Mouse (Mus musculus) liver, embryonic 11.5 days (tissue): ENCODE data around the gene Vwa8. TPM values are rescaled to one million over a fixed set of nuclear protein-coding genes. Genes with fewer than 3 reads are reported as not detected.

Experiments used
- ATAC-seq: fragments of 200-750 bp; cut with Nextera tagmentation; replicated peaks from 2 replicates; pipeline ENCODE4 v1.8.0; 2017; ENCODE audit warnings: moderate number of reproducible peaks, mild to moderate bottlenecking, moderate TSS enrichment, moderate library complexity; ENCODE audit not compliant: low FRiP score
- DNase-seq: peaks from one replicate; pipeline ENCODE4 v3.0.0-alpha.2; 2017; ENCODE audit warnings: low spot score
- H3K27ac ChIP-seq: fragments of 300-500 bp; sonication (generic); 2 replicates; pipeline ENCODE4 v1.5.1; 2014; ENCODE audit warnings: mild to moderate bottlenecking, low read depth, low read length, control low read depth
- H3K27me3 ChIP-seq: fragments of 300-500 bp; sonication (generic); replicated peaks from 2 replicates; pipeline ENCODE4 v1.6.1; 2014; ENCODE audit warnings: low read length, mixed read lengths; ENCODE audit not compliant: control insufficient read depth, insufficient read depth
- H3K36me3 ChIP-seq: fragments of 300-500 bp; sonication (generic); 2 replicates; pipeline ENCODE4 v1.6.1; 2014; ENCODE audit warnings: mild to moderate bottlenecking, low read length, moderate library complexity, mixed read lengths; ENCODE audit not compliant: control insufficient read depth, insufficient read depth
- H3K4me1 ChIP-seq: fragments of 300-500 bp; sonication (generic); replicated peaks from 2 replicates; pipeline ENCODE4 v1.6.1; 2014; ENCODE audit warnings: low read length, mixed read lengths; ENCODE audit not compliant: control insufficient read depth, insufficient read depth
- H3K4me2 ChIP-seq: fragments of 300-500 bp; sonication (generic); 2 replicates; pipeline ENCODE4 v1.6.1; 2014; ENCODE audit warnings: mild to moderate bottlenecking, control low read depth, moderate library complexity
- H3K4me3 ChIP-seq: fragments of 300-500 bp; sonication (generic); 2 replicates; pipeline ENCODE4 v1.5.1; 2014; ENCODE audit warnings: low read depth, low read length, control low read depth
- H3K9ac ChIP-seq: fragments of 300-500 bp; sonication (generic); 2 replicates; pipeline ENCODE4 v1.6.1; 2014; ENCODE audit warnings: low read depth, low read length, control low read depth
- H3K9me3 ChIP-seq: fragments of 300-500 bp; sonication (generic); 2 replicates; pipeline ENCODE4 v1.6.1; 2016; ENCODE audit warnings: low read length, inconsistent platforms, mixed read lengths; ENCODE audit not compliant: control insufficient read depth
- WGBS: fragments of 180-500 bp; shearing (Covaris S2); extraction: QIAGEN DNeasy Blood & Tissue Kit; methylation state at CpG from one replicate; pipeline ENCODE4 v1.1.7; 2014; 5-methylcytosine and 5-hydroxymethylcytosine counted together
- polyA plus RNA-seq: library from polyadenylated mRNA; unstranded; fragments of >200 nt; fragmentation: Nextera tagmentation; extraction: Ambion mirVana; gene quantifications from 2 replicates; pipeline ENCODE4 v1.2.1, GENCODE M21; 2014

The Vwa8 gene
- polyA plus RNA-seq, 1 experiment from 2014 or later = 12.6 TPM

DNA sequence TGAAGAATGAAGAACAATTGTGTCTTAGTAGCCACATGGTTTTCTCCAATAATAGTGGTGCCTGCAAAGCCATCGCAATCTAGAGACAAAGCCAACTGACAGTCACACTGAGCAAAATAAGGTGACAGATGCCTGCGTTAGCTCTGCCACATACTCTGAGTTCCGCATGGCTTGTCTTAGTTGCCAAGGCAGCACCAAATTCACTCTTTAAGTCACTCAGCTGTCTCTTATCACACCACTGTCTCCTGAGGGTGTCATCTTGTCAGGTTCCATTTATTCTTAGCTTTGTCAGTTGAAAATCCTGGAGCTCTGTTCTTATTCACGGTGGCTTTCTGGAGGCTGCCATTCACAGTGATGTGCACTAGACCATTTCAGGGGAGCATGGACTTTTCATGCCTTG lies 17.7 kb upstream of the Vwa8 start:
- H3K36me3 ChIP-seq = no peaks in the 10 kb centered on the region

GRCm38 (mm10) chr14:78847948-78848347 lies 904 bp upstream of the Vwa8 start:
- ATAC-seq = no peak
- Histone ChIP-seq H3K9me3 (no peaks in the 10 kb centered on the region), H3K4me1 (peaks cover 14% of the 10 kb centered on the region), H3K27me3 (no peaks in the 10 kb centered on the region), H3K9ac (no peak overlapping the region), H3K27ac (no peak overlapping the region), H3K36me3 (no peaks in the 10 kb centered on the region), H3K4me2 (no peak overlapping the region; the same call in 1 of the 2 replicates), H3K4me3 (no peak overlapping the region)
- 86% methylated on average over 1 of the region's 1 CpGs for WGBS
- no peak for DNase-seq

More for the DNA sequence above, 17.7 kb upstream of the Vwa8 start:
- DNase-seq (no peak), ATAC-seq (no peak)
- WGBS = 90% methylated on average over 4 of the region's 4 CpGs
- Histone ChIP-seq H3K4me2 (no peak overlapping the region), H3K9me3 (no peaks in the 10 kb centered on the region), H3K4me3 (no peak overlapping the region), H3K27ac (no peak overlapping the region), H3K4me1 (no peaks in the 10 kb centered on the region), H3K9ac (no peak overlapping the region), H3K27me3 (no peaks in the 10 kb centered on the region)

- 8% methylated on average over 3 of the region's 3 CpGs for WGBS
- Histone ChIP-seq H3K4me2 (peak overlapping the region; percentile 68), H3K9ac (peak overlapping the region; percentile 86), H3K36me3 (no peaks in the 10 kb centered on the region), H3K27ac (peak overlapping the region; percentile 75; the same call in 1 of the 2 replicates), H3K4me3 (peak overlapping the region; percentile 71), H3K9me3 (no peaks in the 10 kb centered on the region), H3K27me3 (no peaks in the 10 kb centered on the region), H3K4me1 (peaks cover 14% of the 10 kb centered on the region)
- no peak for ATAC-seq
- no peak for DNase-seq
Measured at GRCm38 (mm10) chr14:78848477-78848876, 375 bp upstream of the Vwa8 start.

DNA sequence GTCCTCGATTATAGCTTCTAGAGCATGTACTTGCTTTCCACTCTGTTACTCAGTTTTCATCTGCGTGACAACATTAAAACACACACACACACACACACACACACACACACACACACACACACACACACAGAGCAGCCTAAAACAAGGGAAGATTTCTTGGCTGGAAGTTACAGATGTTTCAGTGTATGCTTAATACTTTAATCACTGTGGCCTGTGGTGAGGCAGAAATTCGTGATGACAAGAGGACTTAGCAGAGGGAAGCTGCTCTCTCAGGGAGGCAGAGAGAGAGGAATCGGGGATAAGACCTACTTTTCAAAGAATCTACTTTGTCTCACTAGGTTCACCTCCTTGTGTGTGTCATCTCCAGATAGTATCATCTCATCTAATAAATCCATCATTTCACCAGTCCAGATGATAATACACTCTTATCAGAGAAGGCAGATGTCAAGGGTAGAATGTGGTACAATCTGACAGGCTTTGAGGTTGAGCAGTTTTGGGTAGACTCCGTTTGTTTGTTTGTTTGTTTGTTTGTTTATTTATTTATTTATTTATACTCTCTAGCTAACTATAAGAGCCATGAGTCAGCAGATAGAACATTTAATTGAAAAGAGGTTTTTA lies 1.2 kb downstream of the Vwa8 start:
- DNase-seq (no peak), ATAC-seq (no peak)
- Histone ChIP-seq H3K27me3 (no peaks in the 10 kb centered on the region), H3K36me3 (no peaks in the 10 kb centered on the region), H3K9ac (no peak overlapping the region), H3K27ac (no peak overlapping the region), H3K4me2 (peak overlapping the region; percentile 68), H3K9me3 (no peaks in the 10 kb centered on the region), H3K4me1 (peaks cover 14% of the 10 kb centered on the region), H3K4me3 (peak overlapping the region; percentile 71; the same call in 1 of the 2 replicates)
- WGBS = 46% methylated on average over 5 of the region's 5 CpGs

- peaks cover 14% of the 10 kb centered on the region for H3K4me1 ChIP-seq
- peak; percentile 73 for ATAC-seq
- peak overlapping the region; percentile 1; the same call in 1 of the 2 replicates for H3K27ac ChIP-seq
- WGBS = 39% methylated on average over 8 of the region's 8 CpGs
- no peak for DNase-seq
- H3K4me3 ChIP-seq = no peak overlapping the region
- H3K9me3 ChIP-seq = no peaks in the 10 kb centered on the region
- H3K36me3 ChIP-seq = no peaks in the 10 kb centered on the region
- H3K4me2 ChIP-seq = peak overlapping the region; percentile 3; the same call in 1 of the 2 replicates
- no peaks in the 10 kb centered on the region for H3K27me3 ChIP-seq
- H3K9ac ChIP-seq = no peak overlapping the region
Measured at GRCm38 (mm10) chr14:78850666-78851065, 1.8 kb downstream of the Vwa8 start.

DNA sequence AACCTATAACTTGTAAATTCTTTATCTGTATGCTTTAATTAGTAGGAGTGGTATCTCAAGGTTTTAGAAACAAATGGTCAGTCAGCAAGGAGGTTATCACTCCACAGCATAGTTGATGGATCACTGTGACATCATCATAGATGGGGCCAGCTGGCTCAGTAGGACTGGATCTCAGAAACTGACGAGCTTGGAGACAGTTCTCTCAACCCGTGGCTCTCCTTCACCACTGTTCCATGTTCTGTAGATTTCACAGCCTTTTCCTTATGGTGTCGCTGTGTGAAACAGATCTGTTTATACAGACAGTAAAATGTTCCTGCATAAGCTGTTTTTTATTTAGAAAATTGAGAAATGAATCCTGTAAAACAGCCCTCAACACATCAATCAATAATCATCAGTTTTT lies 2.5 kb downstream of the Vwa8 start:
- Histone ChIP-seq H3K4me1 (peaks cover 14% of the 10 kb centered on the region), H3K27ac (peak overlapping the region; percentile 1; the same call in 1 of the 2 replicates), H3K4me3 (no peak overlapping the region), H3K27me3 (no peaks in the 10 kb centered on the region), H3K36me3 (no peaks in the 10 kb centered on the region), H3K9ac (no peak overlapping the region), H3K9me3 (no peaks in the 10 kb centered on the region), H3K4me2 (peak overlapping the region; percentile 31)
- no peak for DNase-seq
- no peak for ATAC-seq
- 54% methylated on average over 3 of the region's 3 CpGs for WGBS

DNA sequence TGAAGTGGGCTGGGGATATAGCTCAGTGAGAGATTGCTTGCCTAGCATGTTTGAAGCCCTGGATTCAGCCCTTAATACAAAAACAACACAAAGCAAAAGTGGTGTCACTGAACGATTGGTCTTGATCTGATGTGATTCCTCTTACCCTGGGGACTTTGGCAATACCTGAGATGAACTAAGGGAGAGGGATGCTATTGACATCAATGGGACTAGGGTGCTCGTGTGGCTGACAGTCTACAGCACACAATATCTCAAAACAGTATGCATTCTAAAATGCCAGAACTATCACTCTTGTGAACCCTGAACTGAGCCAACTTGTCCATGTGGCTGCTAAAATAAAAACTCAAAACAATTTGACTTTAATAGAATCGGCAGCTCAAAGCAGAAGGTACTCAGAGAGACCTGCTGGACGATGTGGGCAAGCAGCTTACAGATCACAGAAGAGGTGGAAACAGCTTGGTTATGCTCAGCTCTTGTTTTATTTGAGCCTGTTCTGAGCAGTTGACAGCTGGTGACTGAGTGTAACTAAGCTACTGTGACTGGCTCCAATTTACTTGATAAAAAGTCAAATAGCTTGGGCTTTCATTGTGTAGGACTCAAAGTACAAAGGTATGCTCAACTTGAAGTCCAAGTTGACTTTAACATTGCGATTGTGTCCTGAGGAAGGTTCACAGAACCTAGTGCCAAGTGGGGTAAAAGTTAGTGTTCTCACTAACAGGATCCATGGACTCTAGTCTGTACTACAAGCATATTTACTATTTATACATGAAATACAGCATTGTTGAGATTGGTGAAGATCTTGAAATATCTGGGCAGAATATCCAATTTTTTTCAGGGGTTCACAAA lies 3.8 kb downstream of the Vwa8 start:
- H3K4me2 ChIP-seq = no peak overlapping the region
- H3K9ac ChIP-seq = no peak overlapping the region
- no peaks in the 10 kb centered on the region for H3K27me3 ChIP-seq
- H3K27ac ChIP-seq = no peak overlapping the region
- H3K36me3 ChIP-seq = no peaks in the 10 kb centered on the region
- no peaks in the 10 kb centered on the region for H3K9me3 ChIP-seq
- DNase-seq (no peak), ATAC-seq (no peak)
- 79% methylated on average over 5 of the region's 5 CpGs for WGBS
- H3K4me3 ChIP-seq = no peak overlapping the region
- peaks cover 14% of the 10 kb centered on the region for H3K4me1 ChIP-seq

GRCm38 (mm10) chr14:78861156-78861555 lies 12.3 kb downstream of the Vwa8 start:
- 83% methylated on average over 5 of the region's 5 CpGs for WGBS
- no peak overlapping the region for H3K4me3 ChIP-seq
- no peaks in the 10 kb centered on the region for H3K9me3 ChIP-seq
- no peak overlapping the region for H3K9ac ChIP-seq
- no peaks in the 10 kb centered on the region for H3K27me3 ChIP-seq
- H3K27ac ChIP-seq = no peak overlapping the region
- H3K4me1 ChIP-seq = no peaks in the 10 kb centered on the region
- DNase-seq = no peak
- no peaks in the 10 kb centered on the region for H3K36me3 ChIP-seq
- no peak overlapping the region for H3K4me2 ChIP-seq
- no peak for ATAC-seq
